Mouse (Mus musculus) liver, postnatal 0 days (tissue): ENCODE data around the gene F12. TPM values are rescaled to one million over a fixed set of nuclear protein-coding genes. Genes with fewer than 3 reads are reported as not detected.
A peak's percentile ranks its signal among the peaks of the same experiment; 100 is the strongest.

Experiments used
- ATAC-seq: fragments of 200-750 bp; cut with Nextera tagmentation; 2 replicates; pipeline ENCODE4 v1.8.0; 2017; ENCODE audit warnings: mild to moderate bottlenecking, moderate library complexity
- DNase-seq: peaks from one replicate; pipeline ENCODE4 v3.0.0-alpha.2; 2016
- H3K27ac ChIP-seq: fragments of 300-500 bp; sonication (generic); 2 replicates; pipeline ENCODE4 v1.5.1; 2014; ENCODE audit warnings: antibody characterized with exemption, moderate library complexity, mild to moderate bottlenecking, low read depth
- H3K27me3 ChIP-seq: fragments of 300-500 bp; sonication (generic); 2 replicates; pipeline ENCODE4 v1.6.1; 2014; ENCODE audit warnings: low read length, control low read depth, mixed read lengths; ENCODE audit not compliant: insufficient read depth
- H3K36me3 ChIP-seq: fragments of 300-500 bp; sonication (generic); replicated peaks from 2 replicates; pipeline ENCODE4 v1.6.1; 2014; ENCODE audit warnings: mild to moderate bottlenecking, control low read depth, low read length, moderate library complexity, mixed read lengths; ENCODE audit not compliant: insufficient read depth
- H3K4me1 ChIP-seq: fragments of 300-500 bp; sonication (generic); 2 replicates; pipeline ENCODE4 v1.6.1; 2014; ENCODE audit warnings: antibody characterized with exemption, mild to moderate bottlenecking, control low read depth; ENCODE audit not compliant: insufficient read depth
- H3K4me2 ChIP-seq: fragments of 300-500 bp; sonication (generic); 2 replicates; pipeline ENCODE4 v1.6.1; 2014; ENCODE audit warnings: low read depth, mild to moderate bottlenecking, low read length, moderate library complexity, mixed read lengths
- H3K4me3 ChIP-seq: fragments of 300-500 bp; sonication (generic); 2 replicates; pipeline ENCODE4 v1.5.1; 2014; ENCODE audit warnings: low read depth, low read length
- H3K9ac ChIP-seq: fragments of 300-500 bp; sonication (generic); replicated peaks from 2 replicates; pipeline ENCODE4 v1.6.1; 2014; ENCODE audit warnings: mild to moderate bottlenecking, moderate library complexity
- H3K9me3 ChIP-seq: fragments of 300-500 bp; sonication (generic); 2 replicates; pipeline ENCODE4 v1.6.1; 2016; ENCODE audit warnings: mild to moderate bottlenecking, control low read depth, low read length, mixed read lengths
- CTCF ChIP-seq: sonication (generic); IDR thresholded peaks from 2 replicates; pipeline ENCODE4 v1.5.1; 2016; ENCODE audit warnings: antibody characterized with exemption, low read depth
- EP300 ChIP-seq: IDR thresholded peaks from 2 replicates; pipeline ENCODE4 v1.6.1; 2016; ENCODE audit warnings: antibody characterized with exemption, low read depth, mild to moderate bottlenecking
- WGBS: fragments of 180-500 bp; shearing (Covaris S2); extraction: QIAGEN DNeasy Blood & Tissue Kit; methylation state at CpG from one replicate; pipeline ENCODE4 v1.1.7; 2014; ENCODE audit not compliant: insufficient replicate concordance; 5-methylcytosine and 5-hydroxymethylcytosine counted together
- polyA plus RNA-seq: library from polyadenylated mRNA; unstranded; fragments of >200 nt; fragmentation: Nextera tagmentation; extraction: Ambion mirVana; gene quantifications from 2 replicates; pipeline ENCODE4 v1.2.1, GENCODE M21; 2015

F12 gene
- polyA plus RNA-seq, 1 experiment from 2014 or later: 418 TPM

- Histone ChIP-seq H3K4me3 (no peak overlapping the region), H3K27ac (no peak overlapping the region), H3K4me2 (no peak overlapping the region), H3K36me3 (no peaks in the 10 kb centered on the region), H3K9me3 (no peaks in the 10 kb centered on the region), H3K27me3 (peaks cover 7% of the 10 kb centered on the region; the same call in 1 of the 2 replicates), H3K4me1 (peaks cover 2% of the 10 kb centered on the region; the same call in 1 of the 2 replicates), H3K9ac (no peak overlapping the region)
- no peak for DNase-seq
- WGBS: 61% methylated on average over 1 of the region's 1 CpGs
- no peak for ATAC-seq
- no peak for TF ChIP-seq CTCF
These were observed 26.6 kb downstream of the F12 start for GRCm38 (mm10) chr13:55400039-55400346.

DNA sequence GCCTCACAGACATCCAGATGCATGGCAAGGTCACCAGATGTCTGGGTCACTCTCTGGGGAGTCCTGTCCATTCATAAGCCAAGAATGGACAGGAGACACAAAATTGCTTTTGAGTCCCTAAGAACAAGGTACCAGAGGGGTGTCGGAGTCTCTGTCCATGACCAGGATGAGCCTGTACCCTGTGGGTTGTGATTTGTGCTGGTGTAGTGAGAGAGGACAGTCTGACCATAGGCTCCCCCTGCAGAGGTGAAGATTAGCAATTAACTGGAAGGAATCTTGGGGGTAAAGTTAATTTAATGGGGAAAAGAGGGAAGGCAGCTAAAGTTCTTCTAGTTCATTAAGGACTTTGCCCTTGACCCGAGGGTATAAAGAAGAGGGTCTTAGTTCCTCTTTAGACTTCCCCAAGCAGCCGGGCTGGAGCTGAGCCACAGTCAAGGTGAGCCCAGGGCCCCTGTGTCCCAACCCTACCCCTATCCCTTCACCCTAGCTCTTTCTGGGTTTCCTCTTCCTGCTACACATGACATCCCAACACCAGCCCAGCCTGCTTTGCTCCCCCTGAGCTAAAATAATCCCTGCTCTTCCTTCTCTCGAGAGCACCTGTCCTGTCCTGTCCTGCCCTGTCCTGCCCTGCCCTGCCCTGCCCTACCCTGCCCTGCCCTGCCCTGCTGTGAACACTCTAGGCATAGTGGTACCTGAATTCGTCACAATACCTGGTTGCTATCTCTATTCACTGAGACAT is 27.1 kb downstream of the F12 start:
- H3K27me3 ChIP-seq: peaks cover 7% of the 10 kb centered on the region; the same call in 1 of the 2 replicates
- WGBS: 40% methylated on average over 5 of the region's 5 CpGs

GRCm38 (mm10) chr13:55398088-55398487 is 28.5 kb downstream of the F12 start, which contains the start of gene Slc34a1:
Gene Slc34a1, plus strand, starts transcription at chr13:55398187.
- 60% methylated on average over 1 of the region's 1 CpGs for WGBS
- no peak for ATAC-seq
- no peak within 1 kb of the TSS for H3K27ac ChIP-seq
- H3K9ac ChIP-seq: no peak within 1 kb of the TSS
- no peak within 1 kb of the TSS for H3K4me3 ChIP-seq
- H3K9me3 ChIP-seq: no peaks in the 10 kb centered on the region
- H3K4me2 ChIP-seq: no peak within 1 kb of the TSS
- TF ChIP-seq EP300: no peak
- no peak for TF ChIP-seq CTCF
- no peak for DNase-seq
- no peaks in the 10 kb centered on the region for H3K36me3 ChIP-seq
- no peaks in the 10 kb centered on the region for H3K4me1 ChIP-seq
- H3K27me3 ChIP-seq: peaks cover 4% of the 10 kb centered on the region; the same call in 1 of the 2 replicates

More for the DNA sequence above, 27.1 kb downstream of the F12 start:
- Histone ChIP-seq H3K9ac (no peak overlapping the region), H3K4me1 (no peaks in the 10 kb centered on the region; the same call in 1 of the 2 replicates), H3K4me3 (no peak overlapping the region), H3K9me3 (no peaks in the 10 kb centered on the region), H3K27ac (no peak overlapping the region), H3K4me2 (no peak overlapping the region), H3K36me3 (no peaks in the 10 kb centered on the region)
- DNase-seq: no peak
- no peak for ATAC-seq
- TF ChIP-seq CTCF: no peak
- TF ChIP-seq EP300: no peak

- H3K9ac ChIP-seq: no peak overlapping the region
- no peaks in the 10 kb centered on the region for H3K9me3 ChIP-seq
- DNase-seq: peak; percentile 65
- H3K36me3 ChIP-seq: no peaks in the 10 kb centered on the region
- no peak overlapping the region for H3K4me3 ChIP-seq
- H3K4me1 ChIP-seq: 0 out of 2 replicates have a peak, but pooled peaks cover 4% of the 10 kb centered on the region
- H3K27ac ChIP-seq: peak overlapping the region; percentile 86; the same call in 1 of the 2 replicates
- no peak overlapping the region for H3K4me2 ChIP-seq
- ATAC-seq: no peak
- TF ChIP-seq EP300: no peak
- TF ChIP-seq CTCF: peak; percentile 76
- no peaks in the 10 kb centered on the region for H3K27me3 ChIP-seq
- 67% methylated on average over 4 of the region's 4 CpGs for WGBS
These were observed 33.7 kb downstream of the F12 start for GRCm38 (mm10) chr13:55392933-55393332.

- no peak overlapping the region for H3K4me3 ChIP-seq
- H3K27ac ChIP-seq: peak overlapping the region; percentile 86
- 0 out of 2 replicates have a peak overlapping the region, but pooled peaks have one; percentile 23 for H3K4me2 ChIP-seq
- no peaks in the 10 kb centered on the region for H3K9me3 ChIP-seq
- no peak for DNase-seq
- no peaks in the 10 kb centered on the region for H3K27me3 ChIP-seq
- H3K4me1 ChIP-seq: 0 out of 2 replicates have a peak, but pooled peaks cover 4% of the 10 kb centered on the region
- no peaks in the 10 kb centered on the region for H3K36me3 ChIP-seq
- no peak overlapping the region for H3K9ac ChIP-seq
- TF ChIP-seq CTCF (no peak), EP300 (no peak)
- ATAC-seq: peak; percentile 83
- WGBS: 53% methylated on average over 1 of the region's 1 CpGs
These were observed 35.0 kb downstream of the F12 start for GRCm38 (mm10) chr13:55391626-55392029.

DNA sequence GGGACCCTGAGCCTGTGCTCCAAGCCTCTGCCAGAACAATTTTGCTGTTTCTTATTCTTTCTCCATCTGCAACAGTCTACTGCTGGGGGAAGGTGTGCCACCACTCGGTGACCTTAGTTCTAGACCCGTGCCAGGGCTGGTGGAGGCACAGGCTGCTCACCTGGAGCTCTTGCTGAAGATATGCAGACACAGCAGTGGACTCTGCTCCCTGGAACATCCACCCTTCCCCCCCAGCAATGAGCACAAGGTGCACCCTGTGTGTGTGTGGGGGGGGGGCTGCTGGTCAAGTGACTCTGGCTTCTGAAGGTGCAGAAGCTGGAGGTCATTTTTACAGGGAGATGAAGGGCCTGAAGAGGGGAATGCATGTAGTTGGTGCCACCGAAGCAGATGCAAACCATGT is 35.9 kb downstream of the F12 start:
- WGBS: 57% methylated on average over 3 of the region's 3 CpGs
- peak overlapping the region; percentile 86 for H3K27ac ChIP-seq
- no peaks in the 10 kb centered on the region for H3K36me3 ChIP-seq
- H3K9ac ChIP-seq: no peak overlapping the region
- 0 out of 2 replicates have a peak, but pooled peaks cover 4% of the 10 kb centered on the region for H3K4me1 ChIP-seq
- no peaks in the 10 kb centered on the region for H3K9me3 ChIP-seq
- DNase-seq (peak; percentile 50), ATAC-seq (peak; percentile 64)
- no peak overlapping the region for H3K4me3 ChIP-seq
- H3K4me2 ChIP-seq: no peak overlapping the region
- no peaks in the 10 kb centered on the region for H3K27me3 ChIP-seq
- TF ChIP-seq EP300 (no peak), CTCF (no peak)
